In genomic region chr5:110363822-110364545, GRCm38 (mm10) we compare ENCODE assay signal across 9 mouse cellular contexts. TPM values are rescaled to one million over a fixed set of nuclear protein-coding genes. Genes with fewer than 3 reads are reported as not detected.
DNase-seq lines count a peak whose midpoint lies in the region; ATAC-seq and TF ChIP-seq lines count a peak whose summit lies in the region.
"Had no signal": no experiment of that assay in that cellular context is flagged by ENCODE, and none has a peak within 500 bp of the region (broad histone marks: within the 10 kb centered on the region; RNA-seq: fewer than 3 reads in every experiment).

No protein-coding gene starts in this region.

- DNase-seq in heart, postnatal 4 days = no peak
- DNase-seq in adrenal gland, postnatal 36 days = peak; percentile 48 to 55
- DNase-seq in heart, postnatal 0 days (ENCODE audit: low spot score) = no peak
- DNase-seq in layer of hippocampus, postnatal 25 days (ENCODE audit: extremely low spot score in 1 of 2, low spot score in 1 of 2) = no peak
- no peak for DNase-seq in left cerebral cortex, postnatal 10 days (ENCODE audit: extremely low spot score in 1 of 2, low spot score in 2 of 2)
- DNase-seq in ovary, postnatal 10 days (ENCODE audit: low spot score) = no peak

- no peak for TF ChIP-seq EP300 in heart, postnatal 0 days (IDR thresholded peaks at IDR 0.05; ENCODE audit: low read depth)

- H3K27ac ChIP-seq in heart, embryonic 11.5 days (ENCODE audit: low read depth, low read length) = no peak overlapping the region
- H3K27ac ChIP-seq in heart, postnatal 0 days (ENCODE audit: low read depth) = 0 out of 2 replicates have a peak overlapping the region, but pooled peaks have one; percentile 37

- TF ChIP-seq CTCF in heart, postnatal 0 days (IDR thresholded peaks at IDR 0.05; ENCODE audit: low read depth) = no peak

- H3K9ac ChIP-seq in heart, embryonic 11.5 days (ENCODE audit: low read depth, low read length) = peak overlapping the region; percentile 72
- H3K9ac ChIP-seq in heart, postnatal 0 days (replicated peaks; ENCODE audit: low read depth, low read length) = peak overlapping the region; percentile 52

- peaks cover 5% of the 10 kb centered on the region for H3K4me1 ChIP-seq in heart, embryonic 11.5 days (ENCODE audit: control insufficient read depth, insufficient read depth, low read length)
- H3K4me1 ChIP-seq in heart, postnatal 0 days (ENCODE audit: control insufficient read depth, insufficient read depth) = no peaks in the 10 kb centered on the region
- peaks cover 11% of the 10 kb centered on the region for H3K4me1 ChIP-seq in megakaryocyte, embryonic 14.5 days

- intact Hi-C loops in left cerebral cortex, postnatal 10 days (cut with DNase I) = loop anchor here (5.0 kb wide), 1 partner anchor 68 kb away; no protein-coding TSS in a partner anchor

- no peak; the same call in 1 of the 2 replicates for ATAC-seq in heart, embryonic 11.5 days (replicated peaks; ENCODE audit: insufficient number of reproducible peaks, low FRiP score, low TSS enrichment)
- peak; percentile 9; the same call in 1 of the 2 replicates for ATAC-seq in heart, postnatal 0 days (ENCODE audit: insufficient read depth, low read depth)

- H3K9me3 ChIP-seq in heart, embryonic 11.5 days (replicated peaks; ENCODE audit: control insufficient read depth, low read length) = no peaks in the 10 kb centered on the region
- no peaks in the 10 kb centered on the region for H3K9me3 ChIP-seq in heart, postnatal 0 days (replicated peaks; ENCODE audit: control insufficient read depth, low read length)
- no peaks in the 10 kb centered on the region for H3K9me3 ChIP-seq in megakaryocyte, embryonic 14.5 days

- WGBS in heart, embryonic 11.5 days (ENCODE audit: insufficient replicate concordance) = 35% methylated on average over 11 of the region's 11 CpGs
- 52% methylated on average over 11 of the region's 11 CpGs for WGBS in heart, postnatal 0 days

- H3K36me3 ChIP-seq in heart, embryonic 11.5 days (ENCODE audit: control insufficient read depth, insufficient read depth, low read length) = peaks cover 10% of the 10 kb centered on the region; the same call in 1 of the 2 replicates
- peaks cover 11% of the 10 kb centered on the region for H3K36me3 ChIP-seq in heart, postnatal 0 days (replicated peaks; ENCODE audit: control insufficient read depth, insufficient read depth, low read length)
- H3K36me3 ChIP-seq in megakaryocyte, embryonic 14.5 days (replicated peaks; ENCODE audit: low read length) = peaks cover 38% of the 10 kb centered on the region

- H3K27me3 ChIP-seq in heart, embryonic 11.5 days (ENCODE audit: control insufficient read depth, insufficient read depth, low read length) = no peaks in the 10 kb centered on the region
- no peaks in the 10 kb centered on the region for H3K27me3 ChIP-seq in heart, postnatal 0 days (ENCODE audit: control insufficient read depth, insufficient read depth, low read length)
- peaks cover 37% of the 10 kb centered on the region for H3K27me3 ChIP-seq in megakaryocyte, embryonic 14.5 days (replicated peaks)

- H3K4me3 ChIP-seq in heart, embryonic 11.5 days (ENCODE audit: low read depth, low read length) = peak overlapping the region; percentile 60
- peak overlapping the region; percentile 48 for H3K4me3 ChIP-seq in heart, postnatal 0 days (ENCODE audit: low read depth, low read length)
- H3K4me3 ChIP-seq in megakaryocyte, embryonic 14.5 days (replicated peaks) = peak overlapping the region; percentile 85

- peak overlapping the region; percentile 93 for H3K4me2 ChIP-seq in heart, embryonic 11.5 days
- H3K4me2 ChIP-seq in heart, postnatal 0 days (ENCODE audit: low read depth, low read length) = peak overlapping the region; percentile 82

RNA-seq across cellular contexts. Expression of gene Lrcol1, which starts 19.5 kb away (rescaled TPM):
- polyA plus RNA-seq in heart, embryonic 11.5 days (2014; fragmentation: Nextera tagmentation; extraction: Ambion mirVana) = not detected in 2 replicates
- not detected for total RNA-seq in heart, postnatal 4 days (2021)
- total RNA-seq in adrenal gland, postnatal 36 days (2021) = not detected
- not detected in 2 replicates for total RNA-seq in heart, postnatal 0 days (2014; rRNA removed; ENCODE audit: low replicate concordance)
- not detected in 2 replicates for polyA plus RNA-seq in heart, postnatal 0 days (2015; fragmentation: Nextera tagmentation; extraction: Ambion mirVana)
- not detected in 2 replicates for polyA plus RNA-seq in megakaryocyte, embryonic 14.5 days (2012; ENCODE audit: insufficient read depth, low replicate concordance)
- total RNA-seq in layer of hippocampus, postnatal 25 days (2021) = not detected
- not detected for total RNA-seq in left cerebral cortex, postnatal 10 days (2021)
- total RNA-seq: MEL had no signal

RNA-seq across cellular contexts. Expression of gene P2rx2, which starts 21.0 kb away (rescaled TPM):
- 0.27 TPM in 1 of 2 replicates, not detected in the other for polyA plus RNA-seq in heart, embryonic 11.5 days (2014; fragmentation: Nextera tagmentation; extraction: Ambion mirVana)
- total RNA-seq in heart, postnatal 4 days (2021) = not detected
- under 1 TPM; 0.17 to 0.30 TPM for total RNA-seq in adrenal gland, postnatal 36 days (2021)
- total RNA-seq in heart, postnatal 0 days (2014; rRNA removed; ENCODE audit: low replicate concordance) = not detected in 2 replicates
- polyA plus RNA-seq in heart, postnatal 0 days (2015; fragmentation: Nextera tagmentation; extraction: Ambion mirVana) = not detected in 2 replicates
- 1.1 TPM in 1 of 2 replicates, not detected in the other for polyA plus RNA-seq in megakaryocyte, embryonic 14.5 days (2012; ENCODE audit: insufficient read depth, low replicate concordance)
- total RNA-seq in layer of hippocampus, postnatal 25 days (2021) = under 1 TPM in 1 of 2 experiments, not detected in 1; 0.75 TPM
- 1 to 10 TPM; 1.5 to 1.9 TPM for total RNA-seq in left cerebral cortex, postnatal 10 days (2021)

Comparison
In these comparisons a context has a peak if more than half of its experiments do, and no peak if none do; other contexts are left out.
1. DNase-seq: peak in adrenal gland, postnatal 36 days (2 of 2); none in heart, postnatal 4 days (single experiment), heart, postnatal 0 days (single experiment), layer of hippocampus, postnatal 25 days (0 of 2), left cerebral cortex, postnatal 10 days (0 of 2) and ovary, postnatal 10 days (single experiment).
2. Peak in every context shown above with its lines, with median percentiles within 50 percentile points of each other: H3K4me3 ChIP-seq.